Mouse (Mus musculus) brain, embryonic 14.5 days (tissue): ENCODE results near the gene Nbeal2.

Experiments
- CTCF ChIP-seq: fragments of 200-500 bp; IDR thresholded peaks from 2 replicates; pipeline ENCODE4 v1.5.1; 2012; ENCODE audit warnings: inconsistent platforms, mild to moderate bottlenecking, moderate library complexity, borderline replicate concordance; ENCODE audit not compliant: insufficient read depth, insufficient read length; ENCODE audit errors: extremely low read depth
- POLR2A ChIP-seq: fragments of 200-500 bp; IDR thresholded peaks from 2 replicates; pipeline ENCODE4 v1.6.1; 2012; ENCODE audit warnings: mild to moderate bottlenecking, inconsistent platforms, borderline replicate concordance; ENCODE audit not compliant: poor library complexity, insufficient read depth, insufficient read length, severe bottlenecking; ENCODE audit errors: extremely low read depth

DNA sequence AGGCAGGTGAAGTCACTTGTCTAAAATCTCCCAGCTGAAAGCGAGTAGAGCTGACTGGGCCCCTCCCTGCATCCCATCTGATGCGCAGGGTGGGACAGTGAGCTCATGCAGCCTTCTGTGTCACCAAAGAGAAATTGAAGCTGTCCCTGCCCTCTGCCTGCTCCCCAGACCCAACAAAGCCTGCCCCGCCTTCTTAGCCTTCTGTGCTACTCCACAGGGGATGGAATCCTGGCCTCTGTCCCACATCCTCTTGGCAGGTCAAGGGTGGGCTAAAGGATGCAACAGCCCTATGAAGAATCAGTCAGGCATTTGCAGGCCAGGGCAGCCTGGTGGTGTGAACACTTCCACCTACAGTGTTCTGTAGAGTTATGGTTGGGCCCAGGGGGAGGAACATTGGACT is 43.5 kb upstream of the Nbeal2 start:
- TF ChIP-seq CTCF: no peak
- no peak for TF ChIP-seq POLR2A
